Mouse (Mus musculus): ENCODE data around the gene Plekha6. TPM values are rescaled to one million over a fixed set of nuclear protein-coding genes. Genes with fewer than 3 reads are reported as not detected.
A peak's percentile ranks its signal among the peaks of the same experiment; 100 is the strongest.

Gene Plekha6
- total RNA-seq, 1 experiment, result 3.5 TPM

DNA sequence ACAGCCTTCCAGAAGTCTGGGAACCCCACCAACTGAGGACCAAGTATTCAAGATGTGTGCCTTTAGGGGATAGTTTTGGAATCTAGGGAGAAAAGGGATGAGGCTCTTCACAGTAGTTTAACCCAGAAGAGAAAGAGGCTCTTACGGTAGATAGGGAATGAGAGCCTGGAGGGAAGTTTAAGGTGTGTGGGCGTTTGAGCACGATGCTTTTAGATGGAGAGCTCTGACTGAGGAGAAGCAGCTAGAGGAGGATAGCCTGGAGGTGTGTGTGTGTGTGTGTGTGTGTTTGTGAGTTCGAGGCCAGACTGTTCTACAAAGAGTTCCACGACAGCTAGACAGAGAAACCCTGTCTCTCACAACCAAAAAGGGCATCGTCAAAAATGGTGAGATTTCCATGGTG is 98.6 kb downstream of the Plekha6 start:
- TF ChIP-seq ZC3H11A (IDR thresholded peaks at IDR 0.05; ENCODE audit: borderline replicate concordance, low read depth, low read length) (no peak), MAFK (IDR thresholded peaks at IDR 0.05; ENCODE audit: insufficient read depth, low read depth, low read length) (no peak), HCFC1 (IDR thresholded peaks at IDR 0.05; ENCODE audit: borderline replicate concordance, insufficient read depth, low read length) (no peak), CHD2 (IDR thresholded peaks at IDR 0.05; ENCODE audit: low read depth, low read length) (no peak), ZNF384 (IDR thresholded peaks at IDR 0.05; ENCODE audit: low read depth, low read length) (no peak)
- in situ Hi-C loops (cut with MboI; ENCODE audit: low sequenced_read_pairs in 2 of 2, unreplicated experiment in 2 of 2), result no loop called here

GRCm38 (mm10) chr1:133263134-133263533 is 99.1 kb downstream of the Plekha6 start:
- Histone ChIP-seq H3K27ac (ENCODE audit: insufficient read depth, low read depth, low read length, poor library complexity, severe bottlenecking) (no peak overlapping the region), H3K9ac (ENCODE audit: insufficient read depth, low read depth, low read length, poor library complexity, severe bottlenecking) (no peak overlapping the region), H3K36me3 (ENCODE audit: control insufficient read depth, insufficient read depth, low read length, poor library complexity, severe bottlenecking) (no peaks in the 10 kb centered on the region), H3K9me3 (ENCODE audit: control insufficient read depth, insufficient read depth, low read depth, low read length) (no peaks in the 10 kb centered on the region), H3K4me1 (ENCODE audit: control insufficient read depth in 2 of 2, insufficient read depth in 2 of 2, low read length in 2 of 2, poor library complexity in 1 of 2) (peaks cover 4 to 20% of the 10 kb centered on the region in 2 experiments; a peak in 1 of 4 replicates), H3K4me3 (ENCODE audit: insufficient read depth in 1 of 2, low read depth in 1 of 2, low read length in 2 of 2, poor library complexity in 1 of 2, severe bottlenecking in 1 of 2) (no peak overlapping the region)
- DNase-seq (ENCODE audit: low read depth, low spot score), result no peak
- in situ Hi-C loops (cut with MboI; ENCODE audit: low sequenced_read_pairs in 2 of 2, unreplicated experiment in 2 of 2), result no loop called here
- TF ChIP-seq ZNF384 (IDR thresholded peaks at IDR 0.05; ENCODE audit: low read depth, low read length), result no peak
- no peak for TF ChIP-seq MAFK (IDR thresholded peaks at IDR 0.05; ENCODE audit: insufficient read depth, low read depth, low read length)
- no peak for TF ChIP-seq ZC3H11A (IDR thresholded peaks at IDR 0.05; ENCODE audit: borderline replicate concordance, low read depth, low read length)
- no peak for TF ChIP-seq CHD2 (IDR thresholded peaks at IDR 0.05; ENCODE audit: low read depth, low read length)
- no peak for TF ChIP-seq HCFC1 (IDR thresholded peaks at IDR 0.05; ENCODE audit: borderline replicate concordance, insufficient read depth, low read length)

More for the DNA sequence above, 98.6 kb downstream of the Plekha6 start:
- Histone ChIP-seq H3K4me1 (ENCODE audit: control insufficient read depth in 2 of 2, insufficient read depth in 2 of 2, low read length in 2 of 2, poor library complexity in 1 of 2) (peaks cover 4 to 17% of the 10 kb centered on the region in 2 experiments; a peak in 1 of 4 replicates), H3K36me3 (ENCODE audit: control insufficient read depth, insufficient read depth, low read length, poor library complexity, severe bottlenecking) (no peaks in the 10 kb centered on the region), H3K9ac (ENCODE audit: insufficient read depth, low read depth, low read length, poor library complexity, severe bottlenecking) (no peak overlapping the region), H3K4me3 (ENCODE audit: insufficient read depth in 1 of 2, low read depth in 1 of 2, low read length in 2 of 2, poor library complexity in 1 of 2, severe bottlenecking in 1 of 2) (no peak overlapping the region), H3K9me3 (ENCODE audit: control insufficient read depth, insufficient read depth, low read depth, low read length) (no peaks in the 10 kb centered on the region), H3K27ac (ENCODE audit: insufficient read depth, low read depth, low read length, poor library complexity, severe bottlenecking) (no peak overlapping the region)
- no peak for DNase-seq (ENCODE audit: low read depth, low spot score)

DNA sequence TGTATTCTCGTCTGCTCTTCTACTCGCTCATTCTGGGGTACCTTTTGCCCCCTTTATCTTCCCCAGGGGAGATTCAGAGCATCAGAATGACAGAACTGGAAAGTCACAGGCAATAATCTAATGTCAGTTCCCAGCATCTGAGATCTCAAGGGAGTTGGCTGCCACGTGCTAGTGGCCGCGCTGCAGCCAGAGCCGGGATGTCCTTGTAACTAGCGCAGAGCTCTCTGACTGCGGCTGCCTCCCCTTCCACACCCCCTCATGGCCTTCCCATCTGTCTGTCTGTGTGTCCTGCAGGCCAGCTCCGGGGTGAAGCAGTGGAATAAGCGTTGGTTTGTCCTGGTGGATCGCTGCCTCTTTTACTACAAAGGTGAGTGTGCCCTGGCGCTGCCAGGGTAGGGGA is 100.4 kb downstream of the Plekha6 start:
- TF ChIP-seq HCFC1 (IDR thresholded peaks at IDR 0.05; ENCODE audit: borderline replicate concordance, insufficient read depth, low read length) (no peak), ZNF384 (IDR thresholded peaks at IDR 0.05; ENCODE audit: low read depth, low read length) (no peak), ZC3H11A (IDR thresholded peaks at IDR 0.05; ENCODE audit: borderline replicate concordance, low read depth, low read length) (no peak)
- Histone ChIP-seq H3K9ac (ENCODE audit: insufficient read depth, low read depth, low read length, poor library complexity, severe bottlenecking) (no peak overlapping the region), H3K4me1 (ENCODE audit: control insufficient read depth in 2 of 2, insufficient read depth in 2 of 2, low read length in 2 of 2, poor library complexity in 1 of 2) (peaks cover 0 to 19% of the 10 kb centered on the region in 2 experiments; a peak in 1 of 4 replicates), H3K4me3 (ENCODE audit: insufficient read depth in 1 of 2, low read depth in 1 of 2, low read length in 2 of 2, poor library complexity in 1 of 2, severe bottlenecking in 1 of 2) (no peak overlapping the region), H3K9me3 (ENCODE audit: control insufficient read depth, insufficient read depth, low read depth, low read length) (no peaks in the 10 kb centered on the region), H3K36me3 (ENCODE audit: control insufficient read depth, insufficient read depth, low read length, poor library complexity, severe bottlenecking) (no peaks in the 10 kb centered on the region), H3K27ac (ENCODE audit: insufficient read depth, low read depth, low read length, poor library complexity, severe bottlenecking) (no peak overlapping the region)
- in situ Hi-C loops (cut with MboI; ENCODE audit: low sequenced_read_pairs in 2 of 2, unreplicated experiment in 2 of 2), result no loop called here
- DNase-seq (ENCODE audit: low read depth, low spot score), result no peak

DNA sequence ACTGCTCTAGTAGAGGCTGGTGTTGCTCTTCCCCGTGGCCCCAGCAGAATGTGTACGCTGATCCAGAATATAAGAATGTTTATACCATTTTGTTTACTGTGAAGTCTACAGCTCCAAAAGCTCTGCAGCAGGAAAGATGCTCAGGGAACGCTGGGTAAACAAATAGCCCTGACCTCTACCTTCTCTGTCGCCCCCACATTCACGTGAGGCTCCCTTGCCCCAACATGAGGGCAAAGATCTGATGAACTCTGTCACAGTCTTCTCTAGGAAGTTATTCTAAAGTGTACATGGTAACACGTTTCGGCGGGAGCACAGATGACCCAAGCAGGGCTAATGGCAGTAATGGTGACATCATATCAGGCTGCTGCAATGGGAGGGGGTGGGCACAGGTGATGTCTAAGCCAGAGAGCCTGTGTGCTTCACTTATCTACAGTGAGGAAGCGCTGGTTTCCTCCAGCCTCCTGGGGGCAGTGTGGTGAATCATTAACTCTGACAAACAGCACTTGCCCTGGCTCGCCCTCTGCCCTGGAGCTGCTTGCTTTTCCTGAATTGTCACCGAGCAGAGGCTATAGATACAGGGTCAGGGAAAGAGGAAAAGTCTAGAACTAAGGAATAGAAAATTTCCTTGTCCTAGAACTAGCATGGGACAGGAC is 101.2 kb downstream of the Plekha6 start:
- no peak overlapping the region; the same call in 1 of the 2 replicates for H3K27ac ChIP-seq (ENCODE audit: insufficient read depth, low read depth, low read length, poor library complexity, severe bottlenecking)
- in situ Hi-C loops (cut with MboI; ENCODE audit: low sequenced_read_pairs in 2 of 2, unreplicated experiment in 2 of 2), result no loop called here
- DNase-seq (ENCODE audit: low read depth, low spot score), result peak; percentile 38

More for the DNA sequence above, 101.2 kb downstream of the Plekha6 start:
- TF ChIP-seq CHD2 (IDR thresholded peaks at IDR 0.05; ENCODE audit: low read depth, low read length) (no peak), HCFC1 (IDR thresholded peaks at IDR 0.05; ENCODE audit: borderline replicate concordance, insufficient read depth, low read length) (no peak), ZNF384 (IDR thresholded peaks at IDR 0.05; ENCODE audit: low read depth, low read length) (no peak), MAFK (IDR thresholded peaks at IDR 0.05; ENCODE audit: insufficient read depth, low read depth, low read length) (no peak), ZC3H11A (IDR thresholded peaks at IDR 0.05; ENCODE audit: borderline replicate concordance, low read depth, low read length) (no peak)
- H3K36me3 ChIP-seq (ENCODE audit: control insufficient read depth, insufficient read depth, low read length, poor library complexity, severe bottlenecking), result no peaks in the 10 kb centered on the region
- H3K9ac ChIP-seq (ENCODE audit: insufficient read depth, low read depth, low read length, poor library complexity, severe bottlenecking), result peak overlapping the region; percentile 20; the same call in 1 of the 2 replicates
- no peaks in the 10 kb centered on the region for H3K9me3 ChIP-seq (ENCODE audit: control insufficient read depth, insufficient read depth, low read depth, low read length)
- H3K4me3 ChIP-seq (ENCODE audit: insufficient read depth in 1 of 2, low read depth in 1 of 2, low read length in 2 of 2, poor library complexity in 1 of 2, severe bottlenecking in 1 of 2), result no peak overlapping the region
- peaks cover 0 to 19% of the 10 kb centered on the region in 2 experiments; a peak in 1 of 4 replicates for H3K4me1 ChIP-seq (ENCODE audit: control insufficient read depth in 2 of 2, insufficient read depth in 2 of 2, low read length in 2 of 2, poor library complexity in 1 of 2)

Data from ES-E14 (cell line).